Mouse (Mus musculus): ENCODE data around the gene Agmo. TPM values are rescaled to one million over a fixed set of nuclear protein-coding genes. Genes with fewer than 3 reads are reported as not detected.

Gene Agmo
- 0.52 and 1.2 TPM in 2 replicates for polyA plus RNA-seq (2014; fragmentation: Nextera tagmentation; extraction: Ambion mirVana)

- H3K27ac ChIP-seq (ENCODE audit: low read depth, low read length) = no peak within 1 kb of the TSS
- DNase-seq (ENCODE audit: low spot score) = no peak
- WGBS = 70% methylated on average over 4 of the region's 4 CpGs
These were observed at the start of gene Agmo for GRCm38 (mm10) chr12:37241566-37242021. TSS of gene Agmo (plus strand) at chr12:37241641.

GRCm38 (mm10) chr12:37231119-37231518 is 10.3 kb upstream of the Agmo start:
- 84% methylated on average over 1 of the region's 1 CpGs for WGBS
- no peaks in the 10 kb centered on the region for H3K36me3 ChIP-seq (ENCODE audit: control insufficient read depth, insufficient read depth, low read length)

More at GRCm38 (mm10) chr12:37241566-37242021, at the start of gene Agmo:
- no peaks in the 10 kb centered on the region for H3K27me3 ChIP-seq (ENCODE audit: control insufficient read depth, insufficient read depth, low read length)
- no peak within 1 kb of the TSS for H3K4me2 ChIP-seq (ENCODE audit: low read depth)
- H3K9ac ChIP-seq (ENCODE audit: low read length) = no peak within 1 kb of the TSS
- no peaks in the 10 kb centered on the region for H3K4me1 ChIP-seq (ENCODE audit: control insufficient read depth, insufficient read depth, low read length)
- H3K36me3 ChIP-seq (ENCODE audit: control insufficient read depth, insufficient read depth, low read length) = no peaks in the 10 kb centered on the region
- H3K4me3 ChIP-seq (ENCODE audit: low read depth, low read length) = no peak within 1 kb of the TSS
- no peak for ATAC-seq (ENCODE audit: insufficient read depth, low FRiP score, low TSS enrichment)
- H3K9me3 ChIP-seq (ENCODE audit: control insufficient read depth, low read length) = no peaks in the 10 kb centered on the region

GRCm38 (mm10) chr12:37240975-37241565 is 371 bp upstream of the Agmo start:
- WGBS = 81% methylated on average over 5 of the region's 5 CpGs
- H3K9ac ChIP-seq (ENCODE audit: low read length) = no peak overlapping the region
- H3K36me3 ChIP-seq (ENCODE audit: control insufficient read depth, insufficient read depth, low read length) = no peaks in the 10 kb centered on the region
- no peaks in the 10 kb centered on the region for H3K9me3 ChIP-seq (ENCODE audit: control insufficient read depth, low read length)
- no peaks in the 10 kb centered on the region for H3K27me3 ChIP-seq (ENCODE audit: control insufficient read depth, insufficient read depth, low read length)
- DNase-seq (ENCODE audit: low spot score) (no peak), ATAC-seq (ENCODE audit: insufficient read depth, low FRiP score, low TSS enrichment) (no peak)
- H3K4me3 ChIP-seq (ENCODE audit: low read depth, low read length) = no peak overlapping the region
- no peak overlapping the region for H3K4me2 ChIP-seq (ENCODE audit: low read depth)
- no peak overlapping the region for H3K27ac ChIP-seq (ENCODE audit: low read depth, low read length)
- H3K4me1 ChIP-seq (ENCODE audit: control insufficient read depth, insufficient read depth, low read length) = no peaks in the 10 kb centered on the region

More at GRCm38 (mm10) chr12:37231119-37231518, 10.3 kb upstream of the Agmo start:
- Histone ChIP-seq H3K27me3 (ENCODE audit: control insufficient read depth, insufficient read depth, low read length) (no peaks in the 10 kb centered on the region), H3K9me3 (ENCODE audit: control insufficient read depth, low read length) (no peaks in the 10 kb centered on the region), H3K9ac (ENCODE audit: low read length) (no peak overlapping the region), H3K4me3 (ENCODE audit: low read depth, low read length) (no peak overlapping the region), H3K27ac (ENCODE audit: low read depth, low read length) (no peak overlapping the region), H3K4me2 (ENCODE audit: low read depth) (no peak overlapping the region), H3K4me1 (ENCODE audit: control insufficient read depth, insufficient read depth, low read length) (no peaks in the 10 kb centered on the region)
- DNase-seq (ENCODE audit: low spot score) = no peak
- no peak for ATAC-seq (ENCODE audit: insufficient read depth, low FRiP score, low TSS enrichment)

- Histone ChIP-seq H3K27ac (ENCODE audit: low read depth, low read length) (no peak overlapping the region), H3K4me1 (ENCODE audit: control insufficient read depth, insufficient read depth, low read length) (no peaks in the 10 kb centered on the region), H3K4me3 (ENCODE audit: low read depth, low read length) (no peak overlapping the region), H3K9me3 (ENCODE audit: control insufficient read depth, low read length) (no peaks in the 10 kb centered on the region), H3K4me2 (ENCODE audit: low read depth) (no peak overlapping the region), H3K36me3 (ENCODE audit: control insufficient read depth, insufficient read depth, low read length) (no peaks in the 10 kb centered on the region), H3K27me3 (ENCODE audit: control insufficient read depth, insufficient read depth, low read length) (no peaks in the 10 kb centered on the region), H3K9ac (ENCODE audit: low read length) (no peak overlapping the region)
- WGBS = 84% methylated on average over 3 of the region's 3 CpGs
- ATAC-seq (ENCODE audit: insufficient read depth, low FRiP score, low TSS enrichment) = no peak
- DNase-seq (ENCODE audit: low spot score) = no peak
These were observed 1.0 kb downstream of the Agmo start for GRCm38 (mm10) chr12:37242484-37242883.

- H3K36me3 ChIP-seq (ENCODE audit: control insufficient read depth, insufficient read depth, low read length) = no peaks in the 10 kb centered on the region
- no peak overlapping the region for H3K4me3 ChIP-seq (ENCODE audit: low read depth, low read length)
- H3K27ac ChIP-seq (ENCODE audit: low read depth, low read length) = no peak overlapping the region
- DNase-seq (ENCODE audit: low spot score) = no peak
- no peaks in the 10 kb centered on the region for H3K4me1 ChIP-seq (ENCODE audit: control insufficient read depth, insufficient read depth, low read length)
- 92% methylated on average over 1 of the region's 1 CpGs for WGBS
- ATAC-seq (ENCODE audit: insufficient read depth, low FRiP score, low TSS enrichment) = no peak
- no peak overlapping the region for H3K4me2 ChIP-seq (ENCODE audit: low read depth)
- H3K27me3 ChIP-seq (ENCODE audit: control insufficient read depth, insufficient read depth, low read length) = no peaks in the 10 kb centered on the region
- no peaks in the 10 kb centered on the region for H3K9me3 ChIP-seq (ENCODE audit: control insufficient read depth, low read length)
- no peak overlapping the region for H3K9ac ChIP-seq (ENCODE audit: low read length)
These were observed 3.4 kb downstream of the Agmo start for GRCm38 (mm10) chr12:37244876-37245275.

- no peak for ATAC-seq (ENCODE audit: insufficient read depth, low FRiP score, low TSS enrichment)
- WGBS = 92% methylated on average over 5 of the region's 5 CpGs
- H3K9ac ChIP-seq (ENCODE audit: low read length) = no peak overlapping the region
- H3K27me3 ChIP-seq (ENCODE audit: control insufficient read depth, insufficient read depth, low read length) = no peaks in the 10 kb centered on the region
- no peaks in the 10 kb centered on the region for H3K36me3 ChIP-seq (ENCODE audit: control insufficient read depth, insufficient read depth, low read length)
- no peak for DNase-seq (ENCODE audit: low spot score)
- no peak overlapping the region for H3K4me3 ChIP-seq (ENCODE audit: low read depth, low read length)
- no peak overlapping the region for H3K4me2 ChIP-seq (ENCODE audit: low read depth)
- no peak overlapping the region for H3K27ac ChIP-seq (ENCODE audit: low read depth, low read length)
- H3K9me3 ChIP-seq (ENCODE audit: control insufficient read depth, low read length) = no peaks in the 10 kb centered on the region
- H3K4me1 ChIP-seq (ENCODE audit: control insufficient read depth, insufficient read depth, low read length) = no peaks in the 10 kb centered on the region
These were observed 10.2 kb downstream of the Agmo start for GRCm38 (mm10) chr12:37251688-37252087.

GRCm38 (mm10) chr12:37257099-37257498 is 15.7 kb downstream of the Agmo start:
- Histone ChIP-seq H3K9me3 (ENCODE audit: control insufficient read depth, low read length) (no peaks in the 10 kb centered on the region), H3K27me3 (ENCODE audit: control insufficient read depth, insufficient read depth, low read length) (no peaks in the 10 kb centered on the region), H3K4me2 (ENCODE audit: low read depth) (no peak overlapping the region), H3K4me1 (ENCODE audit: control insufficient read depth, insufficient read depth, low read length) (no peaks in the 10 kb centered on the region), H3K36me3 (ENCODE audit: control insufficient read depth, insufficient read depth, low read length) (no peaks in the 10 kb centered on the region), H3K9ac (ENCODE audit: low read length) (no peak overlapping the region), H3K27ac (ENCODE audit: low read depth, low read length) (no peak overlapping the region), H3K4me3 (ENCODE audit: low read depth, low read length) (no peak overlapping the region)
- 75% methylated on average over 2 of the region's 2 CpGs for WGBS
- ATAC-seq (ENCODE audit: insufficient read depth, low FRiP score, low TSS enrichment) = no peak
- no peak for DNase-seq (ENCODE audit: low spot score)

- H3K27ac ChIP-seq (ENCODE audit: low read depth, low read length) = no peak overlapping the region
- no peak for DNase-seq (ENCODE audit: low spot score)
- H3K4me3 ChIP-seq (ENCODE audit: low read depth, low read length) = no peak overlapping the region
- H3K4me2 ChIP-seq (ENCODE audit: low read depth) = no peak overlapping the region
- no peak overlapping the region for H3K9ac ChIP-seq (ENCODE audit: low read length)
- ATAC-seq (ENCODE audit: insufficient read depth, low FRiP score, low TSS enrichment) = no peak
- no peaks in the 10 kb centered on the region for H3K36me3 ChIP-seq (ENCODE audit: control insufficient read depth, insufficient read depth, low read length)
- no peaks in the 10 kb centered on the region for H3K4me1 ChIP-seq (ENCODE audit: control insufficient read depth, insufficient read depth, low read length)
- H3K27me3 ChIP-seq (ENCODE audit: control insufficient read depth, insufficient read depth, low read length) = no peaks in the 10 kb centered on the region
- no peaks in the 10 kb centered on the region for H3K9me3 ChIP-seq (ENCODE audit: control insufficient read depth, low read length)
These were observed 18.5 kb downstream of the Agmo start for GRCm38 (mm10) chr12:37259771-37260528.

- H3K4me2 ChIP-seq (ENCODE audit: low read depth) = no peak overlapping the region
- no peak overlapping the region for H3K4me3 ChIP-seq (ENCODE audit: low read depth, low read length)
- no peak overlapping the region for H3K27ac ChIP-seq (ENCODE audit: low read depth, low read length)
- H3K9ac ChIP-seq (ENCODE audit: low read length) = no peak overlapping the region
- H3K36me3 ChIP-seq (ENCODE audit: control insufficient read depth, insufficient read depth, low read length) = no peaks in the 10 kb centered on the region
- no peaks in the 10 kb centered on the region for H3K4me1 ChIP-seq (ENCODE audit: control insufficient read depth, insufficient read depth, low read length)
- H3K27me3 ChIP-seq (ENCODE audit: control insufficient read depth, insufficient read depth, low read length) = no peaks in the 10 kb centered on the region
- ATAC-seq (ENCODE audit: insufficient read depth, low FRiP score, low TSS enrichment) (no peak), DNase-seq (ENCODE audit: low spot score) (no peak)
- WGBS = 75% methylated on average over 3 of the region's 3 CpGs
- H3K9me3 ChIP-seq (ENCODE audit: control insufficient read depth, low read length) = no peaks in the 10 kb centered on the region
These were observed 22.2 kb downstream of the Agmo start for GRCm38 (mm10) chr12:37263685-37264084.

Measured in neural tube, embryonic 11.5 days (tissue).